Mouse (Mus musculus): Measurements from ENCODE around the gene Cmtm8. TPM values are rescaled to one million over a fixed set of nuclear protein-coding genes. Genes with fewer than 3 reads are reported as not detected.

The Cmtm8 gene
- 0.85 and 1.7 TPM in 2 replicates for polyA plus RNA-seq (2012; ENCODE audit: insufficient read depth, insufficient read length, missing spikeins)

DNA sequence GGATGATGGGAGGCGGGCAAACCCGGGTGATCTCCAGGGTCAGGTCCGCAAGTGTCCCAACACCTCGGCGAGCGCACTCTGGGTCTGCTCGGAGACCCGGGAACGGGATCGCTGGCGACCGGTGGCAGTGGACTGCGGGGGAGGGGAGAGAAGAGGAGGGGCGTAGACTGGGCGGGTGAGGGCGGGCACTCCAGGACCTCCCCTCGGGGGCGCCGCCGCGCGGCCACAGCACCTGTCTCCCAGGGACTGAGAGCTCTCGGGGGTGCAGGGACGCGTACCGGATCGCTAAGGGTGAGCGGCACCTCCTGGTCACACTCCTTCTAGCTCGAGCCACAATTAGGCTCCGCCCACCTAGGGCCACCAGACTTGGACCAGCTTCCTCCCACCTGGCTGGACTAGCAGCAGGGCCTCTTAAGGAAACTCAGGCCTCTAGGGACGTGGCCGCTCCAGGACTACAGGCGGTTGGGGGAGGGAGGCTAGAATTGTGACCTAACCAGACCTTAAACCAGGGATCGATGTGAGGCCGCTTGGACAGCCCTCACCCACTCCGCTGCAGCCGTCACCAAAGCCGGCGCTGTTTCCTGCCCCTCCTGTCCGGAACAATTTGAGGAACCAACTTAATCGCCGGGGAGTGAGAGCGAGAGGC is at the start of gene Cmtm8:
Gene Cmtm8, minus strand, starts transcription at position 140 of the 646 bp plus-strand sequence.
- Histone ChIP-seq H3K4me1 (ENCODE audit: control insufficient read depth, insufficient read depth, low read length) (peaks cover 2% of the 10 kb centered on the region; the same call in 1 of the 2 replicates), H3K4me3 (ENCODE audit: insufficient read depth, low read length) (peak within 1 kb of the TSS; percentile 82), H3K27ac (ENCODE audit: insufficient read depth, low read depth, low read length) (no peak within 1 kb of the TSS)
- TF ChIP-seq CTCF (IDR thresholded peaks at IDR 0.05; ENCODE audit: low read depth, low read length) = no peak
- no peak for TF ChIP-seq POLR2A (IDR thresholded peaks at IDR 0.05; ENCODE audit: borderline replicate concordance, low read depth, low read length)

DNA sequence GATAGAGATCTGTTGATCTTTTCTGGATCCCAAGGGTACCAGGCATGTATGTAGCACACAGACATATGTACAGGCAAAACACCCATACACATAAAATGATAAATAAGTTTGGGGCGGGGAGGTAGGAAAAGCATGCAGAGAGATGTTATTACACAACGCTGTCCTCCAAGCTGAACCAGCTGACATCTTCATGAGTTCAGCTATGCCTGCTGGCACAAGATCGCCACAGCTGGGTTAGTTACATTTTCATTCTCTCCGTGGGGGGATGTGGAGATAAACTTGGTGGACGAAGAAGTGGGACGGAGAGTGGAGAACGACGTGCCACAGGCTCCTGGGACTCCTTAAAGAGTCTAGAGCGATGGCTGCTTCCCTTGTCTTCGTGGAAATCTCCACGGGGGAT is 49.0 kb upstream of the Cmtm8 start:
- no peak overlapping the region for H3K27ac ChIP-seq (ENCODE audit: insufficient read depth, low read depth, low read length)
- TF ChIP-seq POLR2A (IDR thresholded peaks at IDR 0.05; ENCODE audit: borderline replicate concordance, low read depth, low read length) = no peak
- no peak for TF ChIP-seq CTCF (IDR thresholded peaks at IDR 0.05; ENCODE audit: low read depth, low read length)
- no peak overlapping the region for H3K4me3 ChIP-seq (ENCODE audit: insufficient read depth, low read length)
- H3K4me1 ChIP-seq (ENCODE audit: control insufficient read depth, insufficient read depth, low read length) = no peaks in the 10 kb centered on the region

GRCm38 (mm10) chr9:114890377-114890776 is 46.4 kb upstream of the Cmtm8 start:
- Histone ChIP-seq H3K4me1 (ENCODE audit: control insufficient read depth, insufficient read depth, low read length) (no peaks in the 10 kb centered on the region), H3K4me3 (ENCODE audit: insufficient read depth, low read length) (no peak overlapping the region), H3K27ac (ENCODE audit: insufficient read depth, low read depth, low read length) (no peak overlapping the region)
- TF ChIP-seq CTCF (IDR thresholded peaks at IDR 0.05; ENCODE audit: low read depth, low read length) = no peak
- no peak for TF ChIP-seq POLR2A (IDR thresholded peaks at IDR 0.05; ENCODE audit: borderline replicate concordance, low read depth, low read length)

DNA sequence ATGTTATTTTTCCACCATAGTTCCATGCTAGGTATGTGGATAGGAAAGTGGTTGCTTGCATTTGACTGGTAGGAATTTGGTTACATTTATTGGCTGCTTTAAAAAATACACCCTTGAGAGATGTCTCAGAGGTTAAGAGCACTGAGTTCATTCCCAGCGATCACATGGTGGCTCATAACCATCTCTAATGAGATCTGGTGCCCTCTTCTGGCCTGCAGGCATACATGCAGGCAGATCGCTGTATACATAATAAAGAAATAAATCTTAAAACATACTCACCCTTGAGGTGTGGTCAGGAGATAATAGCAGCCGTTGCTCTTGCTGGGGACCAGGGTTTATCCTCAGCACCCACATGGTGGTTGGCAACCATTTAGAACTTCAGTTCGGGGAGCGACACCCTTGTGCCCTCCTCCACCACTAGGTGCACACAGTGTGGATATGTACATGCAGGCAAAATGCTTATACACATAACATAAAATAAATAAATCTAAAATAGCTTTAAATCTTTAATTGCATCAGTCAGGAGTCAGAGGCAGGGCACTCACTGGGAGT is 45.0 kb upstream of the Cmtm8 start:
- TF ChIP-seq POLR2A (IDR thresholded peaks at IDR 0.05; ENCODE audit: borderline replicate concordance, low read depth, low read length) = no peak
- no peak for TF ChIP-seq CTCF (IDR thresholded peaks at IDR 0.05; ENCODE audit: low read depth, low read length)
- Histone ChIP-seq H3K27ac (ENCODE audit: insufficient read depth, low read depth, low read length) (no peak overlapping the region), H3K4me1 (ENCODE audit: control insufficient read depth, insufficient read depth, low read length) (no peaks in the 10 kb centered on the region), H3K4me3 (ENCODE audit: insufficient read depth, low read length) (no peak overlapping the region)

- Histone ChIP-seq H3K4me3 (ENCODE audit: insufficient read depth, low read length) (no peak overlapping the region), H3K4me1 (ENCODE audit: control insufficient read depth, insufficient read depth, low read length) (no peaks in the 10 kb centered on the region), H3K27ac (ENCODE audit: insufficient read depth, low read depth, low read length) (no peak overlapping the region)
- TF ChIP-seq POLR2A (IDR thresholded peaks at IDR 0.05; ENCODE audit: borderline replicate concordance, low read depth, low read length) (no peak), CTCF (IDR thresholded peaks at IDR 0.05; ENCODE audit: low read depth, low read length) (no peak)
Observed at GRCm38 (mm10) chr9:114887699-114888098, 43.7 kb upstream of the Cmtm8 start.

- no peak overlapping the region for H3K4me3 ChIP-seq (ENCODE audit: insufficient read depth, low read length)
- TF ChIP-seq POLR2A (IDR thresholded peaks at IDR 0.05; ENCODE audit: borderline replicate concordance, low read depth, low read length) (no peak), CTCF (IDR thresholded peaks at IDR 0.05; ENCODE audit: low read depth, low read length) (no peak)
- H3K4me1 ChIP-seq (ENCODE audit: control insufficient read depth, insufficient read depth, low read length) = no peaks in the 10 kb centered on the region
- no peak overlapping the region for H3K27ac ChIP-seq (ENCODE audit: insufficient read depth, low read depth, low read length)
Observed at GRCm38 (mm10) chr9:114885991-114886662, 42.2 kb upstream of the Cmtm8 start.

DNA sequence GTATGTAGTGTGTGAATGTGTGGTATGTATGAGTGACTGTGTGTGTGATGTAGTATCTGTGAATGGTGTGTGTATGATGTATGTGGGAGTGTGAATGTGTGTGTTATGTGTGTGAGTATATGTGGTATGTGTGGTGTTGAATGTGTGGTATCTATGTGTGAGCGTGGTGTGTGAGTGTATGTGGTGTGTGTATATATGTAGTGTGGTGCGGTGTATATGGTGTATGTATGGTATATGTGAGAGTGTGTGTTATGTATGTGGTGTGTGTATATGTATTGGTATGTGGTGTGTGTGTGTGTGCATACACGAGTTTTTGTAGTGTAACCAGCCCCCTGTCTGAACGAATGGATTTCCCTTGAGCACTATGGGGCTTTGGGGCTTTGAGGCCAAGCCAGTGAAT is 41.6 kb upstream of the Cmtm8 start:
- no peak for TF ChIP-seq CTCF (IDR thresholded peaks at IDR 0.05; ENCODE audit: low read depth, low read length)
- no peak for TF ChIP-seq POLR2A (IDR thresholded peaks at IDR 0.05; ENCODE audit: borderline replicate concordance, low read depth, low read length)
- H3K4me1 ChIP-seq (ENCODE audit: control insufficient read depth, insufficient read depth, low read length) = no peaks in the 10 kb centered on the region
- no peak overlapping the region for H3K4me3 ChIP-seq (ENCODE audit: insufficient read depth, low read length)
- no peak overlapping the region for H3K27ac ChIP-seq (ENCODE audit: insufficient read depth, low read depth, low read length)

- H3K4me1 ChIP-seq (ENCODE audit: control insufficient read depth, insufficient read depth, low read length) = no peaks in the 10 kb centered on the region
- TF ChIP-seq POLR2A (IDR thresholded peaks at IDR 0.05; ENCODE audit: borderline replicate concordance, low read depth, low read length) (no peak), CTCF (IDR thresholded peaks at IDR 0.05; ENCODE audit: low read depth, low read length) (no peak)
- H3K27ac ChIP-seq (ENCODE audit: insufficient read depth, low read depth, low read length) = no peak overlapping the region
- H3K4me3 ChIP-seq (ENCODE audit: insufficient read depth, low read length) = no peak overlapping the region
Observed at GRCm38 (mm10) chr9:114881977-114882376, 38.0 kb upstream of the Cmtm8 start.

DNA sequence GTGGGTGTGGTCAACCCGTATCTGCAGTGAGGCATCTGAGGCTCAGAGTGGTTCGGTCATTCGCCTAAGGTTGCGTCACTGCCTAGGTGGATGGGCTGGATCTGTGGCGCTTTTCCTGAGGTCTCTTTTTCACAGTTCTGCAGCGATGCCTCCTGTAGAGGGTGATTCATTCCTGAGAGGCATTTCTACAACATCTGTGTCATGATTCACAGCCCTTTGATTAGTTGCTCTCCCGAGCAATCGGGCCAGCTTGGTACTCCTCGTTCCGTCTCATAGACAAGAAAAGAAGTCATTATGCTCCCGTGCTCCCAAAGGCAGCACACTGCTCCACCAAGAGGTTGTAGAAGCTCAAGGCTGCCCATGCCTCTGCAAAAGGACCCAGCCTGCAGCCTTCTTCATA is 11.4 kb upstream of the Cmtm8 start:
- H3K27ac ChIP-seq (ENCODE audit: insufficient read depth, low read depth, low read length) = no peak overlapping the region
- TF ChIP-seq CTCF (IDR thresholded peaks at IDR 0.05; ENCODE audit: low read depth, low read length) (no peak), POLR2A (IDR thresholded peaks at IDR 0.05; ENCODE audit: borderline replicate concordance, low read depth, low read length) (no peak)
- no peak overlapping the region for H3K4me3 ChIP-seq (ENCODE audit: insufficient read depth, low read length)
- H3K4me1 ChIP-seq (ENCODE audit: control insufficient read depth, insufficient read depth, low read length) = peaks cover 4% of the 10 kb centered on the region

DNA sequence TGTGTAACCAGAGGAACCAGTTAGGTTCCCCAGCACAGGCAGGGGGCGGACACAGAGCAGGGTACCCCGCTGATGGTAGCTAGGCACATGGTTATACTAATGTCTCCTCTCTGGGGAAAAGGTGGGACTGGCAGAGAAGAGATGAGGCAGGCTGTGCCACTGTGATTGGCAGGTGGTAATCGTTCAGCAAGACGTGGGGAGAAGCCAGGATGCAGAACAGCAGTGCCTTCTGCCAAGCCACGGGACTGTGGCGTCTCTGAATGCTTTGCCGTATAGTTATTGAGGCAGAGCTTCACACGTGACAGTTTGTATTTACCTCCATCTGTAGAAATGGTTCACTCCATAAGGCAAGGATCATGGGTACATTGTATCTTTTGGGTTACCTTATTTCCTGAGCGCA is 10.7 kb upstream of the Cmtm8 start:
- Histone ChIP-seq H3K4me1 (ENCODE audit: control insufficient read depth, insufficient read depth, low read length) (peaks cover 4% of the 10 kb centered on the region), H3K4me3 (ENCODE audit: insufficient read depth, low read length) (no peak overlapping the region), H3K27ac (ENCODE audit: insufficient read depth, low read depth, low read length) (no peak overlapping the region)
- TF ChIP-seq CTCF (IDR thresholded peaks at IDR 0.05; ENCODE audit: low read depth, low read length) = no peak
- no peak for TF ChIP-seq POLR2A (IDR thresholded peaks at IDR 0.05; ENCODE audit: borderline replicate concordance, low read depth, low read length)

All from bone marrow macrophage, adult 2 months (primary cell).